Mouse (Mus musculus) heart, postnatal 0 days (tissue): Measurements from ENCODE around the gene Mfsd11. TPM values are rescaled to one million over a fixed set of nuclear protein-coding genes. Genes with fewer than 3 reads are reported as not detected.

Experiments used
- ATAC-seq: fragments of 200-750 bp; cut with Nextera tagmentation; 2 replicates; pipeline ENCODE4 v1.8.0; 2017; ENCODE audit warnings: low read depth, moderate number of reproducible peaks, moderate library complexity; ENCODE audit not compliant: insufficient read depth
- DNase-seq: peaks from one replicate; pipeline ENCODE4 v3.0.0-alpha.2; 2016; ENCODE audit warnings: low spot score
- H3K27ac ChIP-seq: fragments of 300-500 bp; sonication (generic); 2 replicates; pipeline ENCODE4 v1.5.1; 2014; ENCODE audit warnings: low read depth, mild to moderate bottlenecking
- H3K27me3 ChIP-seq: fragments of 300-500 bp; sonication (generic); 2 replicates; pipeline ENCODE4 v1.6.1; 2014; ENCODE audit warnings: low read length, mixed read lengths; ENCODE audit not compliant: control insufficient read depth, insufficient read depth
- H3K36me3 ChIP-seq: fragments of 300-500 bp; sonication (generic); replicated peaks from 2 replicates; pipeline ENCODE4 v1.6.1; 2014; ENCODE audit warnings: low read length, mixed read lengths; ENCODE audit not compliant: control insufficient read depth, insufficient read depth
- H3K4me1 ChIP-seq: fragments of 300-500 bp; sonication (generic); 2 replicates; pipeline ENCODE4 v1.6.1; 2014; ENCODE audit warnings: antibody characterized with exemption; ENCODE audit not compliant: control insufficient read depth, insufficient read depth
- H3K4me2 ChIP-seq: fragments of 300-500 bp; sonication (generic); 2 replicates; pipeline ENCODE4 v1.6.1; 2014; ENCODE audit warnings: low read depth, mild to moderate bottlenecking, low read length, moderate library complexity
- H3K4me3 ChIP-seq: fragments of 300-500 bp; sonication (generic); 2 replicates; pipeline ENCODE4 v1.5.1; 2014; ENCODE audit warnings: low read depth, low read length
- H3K9ac ChIP-seq: fragments of 300-500 bp; sonication (generic); replicated peaks from 2 replicates; pipeline ENCODE4 v1.6.1; 2014; ENCODE audit warnings: low read depth, low read length, mixed read lengths
- H3K9me3 ChIP-seq: fragments of 300-500 bp; sonication (generic); replicated peaks from 2 replicates; pipeline ENCODE4 v1.6.1; 2016; ENCODE audit warnings: low read length; ENCODE audit not compliant: control insufficient read depth
- CTCF ChIP-seq: IDR thresholded peaks from 2 replicates; pipeline ENCODE4 v1.5.1; 2016; ENCODE audit warnings: antibody characterized with exemption, control low read depth, low read depth
- EP300 ChIP-seq: IDR thresholded peaks from 2 replicates; pipeline ENCODE4 v1.6.1; 2016; ENCODE audit warnings: antibody characterized with exemption, low read depth
- WGBS: fragments of 180-500 bp; shearing (Covaris S2); extraction: QIAGEN DNeasy Blood & Tissue Kit; methylation state at CpG from one replicate; pipeline ENCODE4 v1.1.7; 2014; 5-methylcytosine and 5-hydroxymethylcytosine counted together
- polyA plus RNA-seq: library from polyadenylated mRNA; unstranded; fragments of >200 nt; fragmentation: Nextera tagmentation; extraction: Ambion mirVana; gene quantifications from 2 replicates; pipeline ENCODE4 v1.2.1, GENCODE M21; 2015
- total RNA-seq: library from RNA; depleted of rRNA; stranded (reverse); fragments of >200 nt; gene quantifications from 2 replicates; pipeline ENCODE4 v1.2.3, GENCODE M21; 2014; ENCODE audit warnings: low replicate concordance

The Mfsd11 gene
- total and polyA plus RNA-seq, 2 experiments from 2014 or later: 44.5 to 46.3 TPM

DNA sequence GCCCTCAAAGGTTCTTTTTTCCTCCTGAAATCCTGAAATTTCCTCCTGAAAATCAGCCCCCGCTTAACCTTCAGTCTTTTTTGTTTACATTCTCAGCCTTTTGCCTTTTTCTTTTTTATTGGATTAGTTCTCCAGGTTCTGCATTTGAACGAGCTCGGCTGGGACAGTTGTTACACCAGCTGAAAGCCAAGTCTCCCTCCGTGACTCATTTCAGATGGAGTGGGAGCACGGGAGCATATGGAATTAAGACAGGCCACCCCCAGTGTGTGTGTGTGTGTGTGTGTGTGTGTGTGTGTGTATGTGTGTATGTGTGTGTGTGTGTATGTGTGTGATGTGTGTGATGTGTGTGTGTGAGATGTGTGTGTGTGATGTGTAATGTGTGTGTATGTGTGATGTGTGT, 29.2 kb downstream of the Mfsd11 start:
- Histone ChIP-seq H3K4me2 (no peak overlapping the region), H3K9me3 (no peaks in the 10 kb centered on the region), H3K36me3 (no peaks in the 10 kb centered on the region), H3K9ac (no peak overlapping the region), H3K27ac (no peak overlapping the region), H3K27me3 (peaks cover 6% of the 10 kb centered on the region; the same call in 1 of the 2 replicates), H3K4me1 (0 out of 2 replicates have a peak, but pooled peaks cover 5% of the 10 kb centered on the region), H3K4me3 (no peak overlapping the region)
- DNase-seq (no peak), ATAC-seq (no peak)
- 74% methylated on average over 5 of the region's 5 CpGs for WGBS
- no peak for TF ChIP-seq EP300
- no peak for TF ChIP-seq CTCF

- Histone ChIP-seq H3K4me1 (0 out of 2 replicates have a peak, but pooled peaks cover 5% of the 10 kb centered on the region), H3K9me3 (no peaks in the 10 kb centered on the region), H3K27ac (no peak overlapping the region), H3K4me2 (no peak overlapping the region), H3K36me3 (no peaks in the 10 kb centered on the region), H3K27me3 (peaks cover 14% of the 10 kb centered on the region), H3K9ac (no peak overlapping the region), H3K4me3 (no peak overlapping the region)
- DNase-seq: peak; percentile 1
- ATAC-seq: no peak
- WGBS: 80% methylated on average over 10 of the region's 10 CpGs
- TF ChIP-seq EP300 (no peak), CTCF (no peak)
Observed at GRCm38 (mm10) chr11:116882446-116882845, 30.2 kb downstream of the Mfsd11 start.

DNA sequence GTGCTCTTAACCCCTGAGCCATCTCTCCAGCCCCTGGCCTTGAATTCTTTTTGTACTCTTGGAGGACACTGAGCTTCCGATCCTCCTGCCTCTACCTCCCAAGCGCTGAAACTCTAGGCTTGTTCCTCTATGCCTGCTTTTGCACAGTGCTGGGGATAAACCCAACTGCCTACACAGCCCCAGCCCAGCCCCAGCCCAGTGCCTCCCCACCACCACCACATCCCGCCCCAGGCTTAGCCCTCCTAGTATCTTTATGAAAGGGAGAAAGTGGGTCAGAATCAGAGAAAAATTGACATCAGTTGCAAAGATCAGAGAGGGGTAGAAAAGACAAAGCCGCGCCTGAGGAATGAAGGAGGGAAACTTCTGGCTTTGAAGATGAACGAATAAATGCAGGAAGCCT, 31.8 kb downstream of the Mfsd11 start:
- 0 out of 2 replicates have a peak, but pooled peaks cover 5% of the 10 kb centered on the region for H3K4me1 ChIP-seq
- no peaks in the 10 kb centered on the region for H3K9me3 ChIP-seq
- DNase-seq (no peak), ATAC-seq (no peak)
- no peak overlapping the region for H3K9ac ChIP-seq
- H3K27me3 ChIP-seq: peaks cover 14% of the 10 kb centered on the region
- no peak overlapping the region for H3K4me2 ChIP-seq
- no peaks in the 10 kb centered on the region for H3K36me3 ChIP-seq
- WGBS: 80% methylated on average over 6 of the region's 6 CpGs
- no peak overlapping the region for H3K4me3 ChIP-seq
- H3K27ac ChIP-seq: no peak overlapping the region
- TF ChIP-seq CTCF: no peak
- TF ChIP-seq EP300: no peak

DNA sequence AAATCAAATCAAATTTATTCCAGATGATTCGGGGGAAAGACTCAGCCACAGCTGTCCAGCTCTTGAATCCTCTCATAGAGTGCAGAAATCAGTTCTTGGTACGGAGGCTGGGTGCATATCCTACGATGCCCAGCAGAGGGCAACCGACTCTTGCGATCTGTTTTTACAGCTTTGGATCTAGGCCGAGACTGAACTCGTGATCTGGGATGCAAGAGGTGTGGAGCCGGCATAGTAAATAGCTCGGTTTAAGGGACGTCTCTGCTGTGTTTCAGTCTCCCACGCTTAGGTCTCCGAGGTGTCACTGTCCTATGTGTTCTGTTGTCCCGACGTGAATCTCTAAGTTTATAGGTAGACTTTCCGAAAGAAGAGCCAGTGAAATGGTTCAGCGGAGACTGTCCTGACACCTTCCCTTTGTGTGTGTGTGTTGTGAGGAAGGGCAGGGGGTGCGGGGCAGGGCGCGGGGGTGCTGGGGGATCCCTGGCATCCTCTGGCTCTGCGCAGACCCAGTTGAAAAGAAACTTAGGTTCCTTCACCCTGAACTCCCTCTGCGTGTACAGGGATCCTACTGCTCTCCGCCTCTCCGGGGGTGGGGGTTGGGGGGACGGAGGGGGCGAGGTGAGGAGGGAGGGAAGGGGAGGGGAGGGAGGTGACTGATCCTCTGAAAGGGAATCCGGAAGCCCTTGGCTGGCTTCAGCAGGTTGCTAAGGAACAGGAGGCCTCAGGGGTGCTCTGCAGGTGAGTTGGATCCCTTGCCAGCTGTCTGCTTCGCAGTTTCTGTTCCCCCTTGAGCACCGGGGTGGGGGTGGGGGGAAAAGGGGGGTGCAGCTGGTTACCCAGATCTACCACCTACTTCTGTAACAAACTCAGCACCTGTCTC, 33.3 kb downstream of the Mfsd11 start:
- H3K4me3 ChIP-seq: peak overlapping the region; percentile 25
- peaks cover 14% of the 10 kb centered on the region for H3K27me3 ChIP-seq
- WGBS: 3% methylated on average over 27 of the region's 28 CpGs
- TF ChIP-seq EP300 (no peak), CTCF (peak; percentile 95)
- H3K27ac ChIP-seq: no peak overlapping the region
- peak; percentile 77 for DNase-seq
- H3K36me3 ChIP-seq: no peaks in the 10 kb centered on the region
- 0 out of 2 replicates have a peak, but pooled peaks cover 5% of the 10 kb centered on the region for H3K4me1 ChIP-seq
- no peaks in the 10 kb centered on the region for H3K9me3 ChIP-seq
- ATAC-seq: peak; percentile 77
- peak overlapping the region; percentile 58 for H3K4me2 ChIP-seq
- H3K9ac ChIP-seq: no peak overlapping the region

DNA sequence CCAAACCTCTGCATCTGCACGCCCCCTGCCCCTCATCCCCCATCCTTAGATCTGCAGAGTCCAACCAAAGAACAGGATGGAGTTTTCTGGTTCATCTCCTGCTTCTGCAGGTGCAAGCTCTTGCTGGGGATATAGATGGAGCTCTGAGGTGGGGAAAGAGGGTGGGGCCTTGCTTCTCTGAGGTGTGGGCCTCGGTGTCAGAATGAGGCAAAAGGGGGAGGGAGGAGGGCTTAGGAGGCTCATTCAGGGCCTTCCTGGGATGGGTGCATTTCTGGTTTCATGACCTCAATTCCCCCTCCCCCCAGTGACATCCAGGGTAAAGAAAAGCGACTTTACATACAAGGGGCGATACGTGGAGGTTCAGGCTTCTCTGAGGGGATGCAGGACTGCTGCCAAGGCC, 34.9 kb downstream of the Mfsd11 start:
- H3K27me3 ChIP-seq: peaks cover 14% of the 10 kb centered on the region
- no peaks in the 10 kb centered on the region for H3K36me3 ChIP-seq
- DNase-seq (no peak), ATAC-seq (no peak)
- no peak overlapping the region for H3K27ac ChIP-seq
- H3K9me3 ChIP-seq: no peaks in the 10 kb centered on the region
- no peak overlapping the region for H3K4me3 ChIP-seq
- WGBS: 58% methylated on average over 5 of the region's 5 CpGs
- no peak overlapping the region for H3K4me2 ChIP-seq
- no peak overlapping the region for H3K9ac ChIP-seq
- H3K4me1 ChIP-seq: 0 out of 2 replicates have a peak, but pooled peaks cover 5% of the 10 kb centered on the region
- TF ChIP-seq CTCF: no peak
- TF ChIP-seq EP300: no peak
